Mouse (Mus musculus): Measurements from ENCODE around the gene Mapk7. TPM values are rescaled to one million over a fixed set of nuclear protein-coding genes. Genes with fewer than 3 reads are reported as not detected.

Gene Mapk7
- polyA plus RNA-seq, 1 experiment from 2014 or later = 63.3 TPM

GRCm38 (mm10) chr11:61495528-61495927 lies 1.3 kb upstream of the Mapk7 start:
- Histone ChIP-seq H3K9ac (ENCODE audit: low read depth, low read length) (no peak overlapping the region), H3K4me2 (ENCODE audit: low read length) (no peak overlapping the region), H3K27me3 (replicated peaks; ENCODE audit: control insufficient read depth, insufficient read depth, low read length) (no peaks in the 10 kb centered on the region), H3K36me3 (ENCODE audit: control insufficient read depth, insufficient read depth, low read length) (peaks cover 13% of the 10 kb centered on the region), H3K4me3 (ENCODE audit: low read length) (no peak overlapping the region), H3K4me1 (ENCODE audit: control insufficient read depth, insufficient read depth, low read depth, low read length) (peaks cover 9% of the 10 kb centered on the region), H3K9me3 (ENCODE audit: control insufficient read depth, low read length) (no peaks in the 10 kb centered on the region), H3K27ac (ENCODE audit: low read depth, low read length) (no peak overlapping the region)
- 85% methylated on average over 2 of the region's 2 CpGs for WGBS
- no peak for ATAC-seq

- Histone ChIP-seq H3K36me3 (ENCODE audit: control insufficient read depth, insufficient read depth, low read length) (peaks cover 28% of the 10 kb centered on the region), H3K27ac (ENCODE audit: low read depth, low read length) (peak overlapping the region; percentile 91), H3K4me1 (ENCODE audit: control insufficient read depth, insufficient read depth, low read depth, low read length) (peaks cover 15% of the 10 kb centered on the region), H3K4me2 (ENCODE audit: low read length) (peak overlapping the region; percentile 84), H3K4me3 (ENCODE audit: low read length) (peak overlapping the region; percentile 80), H3K9ac (ENCODE audit: low read depth, low read length) (peak overlapping the region; percentile 89), H3K9me3 (ENCODE audit: control insufficient read depth, low read length) (no peaks in the 10 kb centered on the region), H3K27me3 (replicated peaks; ENCODE audit: control insufficient read depth, insufficient read depth, low read length) (no peaks in the 10 kb centered on the region)
- under 1% methylated on average over 30 of the region's 50 CpGs for WGBS
- ATAC-seq = peak; percentile 68
Observed at GRCm38 (mm10) chr11:61493525-61494128, 579 bp downstream of the Mapk7 start.

- Histone ChIP-seq H3K9ac (ENCODE audit: low read depth, low read length) (peak overlapping the region; percentile 89), H3K27me3 (replicated peaks; ENCODE audit: control insufficient read depth, insufficient read depth, low read length) (no peaks in the 10 kb centered on the region), H3K4me1 (ENCODE audit: control insufficient read depth, insufficient read depth, low read depth, low read length) (peaks cover 20% of the 10 kb centered on the region), H3K4me3 (ENCODE audit: low read length) (peak overlapping the region; percentile 80), H3K27ac (ENCODE audit: low read depth, low read length) (peak overlapping the region; percentile 91), H3K4me2 (ENCODE audit: low read length) (peak overlapping the region; percentile 84), H3K9me3 (ENCODE audit: control insufficient read depth, low read length) (no peaks in the 10 kb centered on the region), H3K36me3 (ENCODE audit: control insufficient read depth, insufficient read depth, low read length) (peaks cover 35% of the 10 kb centered on the region)
- WGBS = 73% methylated on average over 12 of the region's 12 CpGs
- no peak for ATAC-seq
Observed at GRCm38 (mm10) chr11:61492749-61493401, 1.3 kb downstream of the Mapk7 start.

GRCm38 (mm10) chr11:61490944-61491520 lies 3.2 kb downstream of the Mapk7 start:
- ATAC-seq = no peak
- no peak overlapping the region for H3K27ac ChIP-seq (ENCODE audit: low read depth, low read length)
- peaks cover 23% of the 10 kb centered on the region for H3K4me1 ChIP-seq (ENCODE audit: control insufficient read depth, insufficient read depth, low read depth, low read length)
- no peaks in the 10 kb centered on the region for H3K27me3 ChIP-seq (replicated peaks; ENCODE audit: control insufficient read depth, insufficient read depth, low read length)
- no peak overlapping the region for H3K4me2 ChIP-seq (ENCODE audit: low read length)
- H3K9ac ChIP-seq (ENCODE audit: low read depth, low read length) = no peak overlapping the region
- H3K4me3 ChIP-seq (ENCODE audit: low read length) = no peak overlapping the region
- H3K36me3 ChIP-seq (ENCODE audit: control insufficient read depth, insufficient read depth, low read length) = peaks cover 36% of the 10 kb centered on the region
- 87% methylated on average over 22 of the region's 22 CpGs for WGBS
- H3K9me3 ChIP-seq (ENCODE audit: control insufficient read depth, low read length) = no peaks in the 10 kb centered on the region

- Histone ChIP-seq H3K4me2 (ENCODE audit: low read length) (no peak overlapping the region), H3K9me3 (ENCODE audit: control insufficient read depth, low read length) (no peaks in the 10 kb centered on the region), H3K36me3 (ENCODE audit: control insufficient read depth, insufficient read depth, low read length) (peaks cover 36% of the 10 kb centered on the region), H3K27me3 (replicated peaks; ENCODE audit: control insufficient read depth, insufficient read depth, low read length) (no peaks in the 10 kb centered on the region), H3K27ac (ENCODE audit: low read depth, low read length) (no peak overlapping the region), H3K9ac (ENCODE audit: low read depth, low read length) (no peak overlapping the region), H3K4me1 (ENCODE audit: control insufficient read depth, insufficient read depth, low read depth, low read length) (peaks cover 32% of the 10 kb centered on the region), H3K4me3 (ENCODE audit: low read length) (no peak overlapping the region)
- ATAC-seq = no peak
- WGBS = 90% methylated on average over 4 of the region's 8 CpGs
Observed at GRCm38 (mm10) chr11:61489874-61490273, 4.3 kb downstream of the Mapk7 start.

GRCm38 (mm10) chr11:61489085-61489484 lies 5.1 kb downstream of the Mapk7 start:
- H3K36me3 ChIP-seq (ENCODE audit: control insufficient read depth, insufficient read depth, low read length) = peaks cover 36% of the 10 kb centered on the region
- H3K9ac ChIP-seq (ENCODE audit: low read depth, low read length) = no peak overlapping the region
- H3K27me3 ChIP-seq (replicated peaks; ENCODE audit: control insufficient read depth, insufficient read depth, low read length) = no peaks in the 10 kb centered on the region
- ATAC-seq = no peak
- H3K27ac ChIP-seq (ENCODE audit: low read depth, low read length) = no peak overlapping the region
- no peaks in the 10 kb centered on the region for H3K9me3 ChIP-seq (ENCODE audit: control insufficient read depth, low read length)
- peaks cover 39% of the 10 kb centered on the region for H3K4me1 ChIP-seq (ENCODE audit: control insufficient read depth, insufficient read depth, low read depth, low read length)
- 86% methylated on average over 2 of the region's 2 CpGs for WGBS
- H3K4me2 ChIP-seq (ENCODE audit: low read length) = no peak overlapping the region
- H3K4me3 ChIP-seq (ENCODE audit: low read length) = no peak overlapping the region

- Histone ChIP-seq H3K36me3 (ENCODE audit: control insufficient read depth, insufficient read depth, low read length) (peaks cover 36% of the 10 kb centered on the region), H3K27me3 (replicated peaks; ENCODE audit: control insufficient read depth, insufficient read depth, low read length) (no peaks in the 10 kb centered on the region), H3K4me2 (ENCODE audit: low read length) (no peak overlapping the region), H3K4me1 (ENCODE audit: control insufficient read depth, insufficient read depth, low read depth, low read length) (peaks cover 36% of the 10 kb centered on the region), H3K4me3 (ENCODE audit: low read length) (no peak overlapping the region), H3K27ac (ENCODE audit: low read depth, low read length) (peak overlapping the region; percentile 44; the same call in 1 of the 2 replicates), H3K9ac (ENCODE audit: low read depth, low read length) (no peak overlapping the region), H3K9me3 (ENCODE audit: control insufficient read depth, low read length) (no peaks in the 10 kb centered on the region)
- WGBS = 79% methylated on average over 7 of the region's 7 CpGs
- no peak for ATAC-seq
Observed at GRCm38 (mm10) chr11:61487936-61488335, 6.3 kb downstream of the Mapk7 start.

GRCm38 (mm10) chr11:61487401-61487800 lies 6.8 kb downstream of the Mapk7 start:
- Histone ChIP-seq H3K27me3 (replicated peaks; ENCODE audit: control insufficient read depth, insufficient read depth, low read length) (no peaks in the 10 kb centered on the region), H3K9me3 (ENCODE audit: control insufficient read depth, low read length) (no peaks in the 10 kb centered on the region), H3K36me3 (ENCODE audit: control insufficient read depth, insufficient read depth, low read length) (peaks cover 33% of the 10 kb centered on the region), H3K4me1 (ENCODE audit: control insufficient read depth, insufficient read depth, low read depth, low read length) (peaks cover 31% of the 10 kb centered on the region), H3K9ac (ENCODE audit: low read depth, low read length) (no peak overlapping the region), H3K27ac (ENCODE audit: low read depth, low read length) (no peak overlapping the region; the same call in 1 of the 2 replicates), H3K4me2 (ENCODE audit: low read length) (no peak overlapping the region), H3K4me3 (ENCODE audit: low read length) (no peak overlapping the region)
- WGBS = 32% methylated on average over 2 of the region's 2 CpGs
- ATAC-seq = no peak

GRCm38 (mm10) chr11:61486458-61487219 lies 7.6 kb downstream of the Mapk7 start:
- Histone ChIP-seq H3K4me2 (ENCODE audit: low read length) (no peak overlapping the region), H3K27me3 (replicated peaks; ENCODE audit: control insufficient read depth, insufficient read depth, low read length) (no peaks in the 10 kb centered on the region), H3K27ac (ENCODE audit: low read depth, low read length) (no peak overlapping the region), H3K4me1 (ENCODE audit: control insufficient read depth, insufficient read depth, low read depth, low read length) (peaks cover 31% of the 10 kb centered on the region), H3K9me3 (ENCODE audit: control insufficient read depth, low read length) (no peaks in the 10 kb centered on the region), H3K36me3 (ENCODE audit: control insufficient read depth, insufficient read depth, low read length) (peaks cover 33% of the 10 kb centered on the region), H3K9ac (ENCODE audit: low read depth, low read length) (no peak overlapping the region), H3K4me3 (ENCODE audit: low read length) (no peak overlapping the region)
- ATAC-seq = no peak
- 77% methylated on average over 14 of the region's 14 CpGs for WGBS
